Mouse (Mus musculus): ENCODE measurements around the gene D630023F18Rik. TPM values are rescaled to one million over a fixed set of nuclear protein-coding genes. Genes with fewer than 3 reads are reported as not detected.
A peak's percentile ranks its signal among the peaks of the same experiment; 100 is the strongest.

Gene D630023F18Rik
- 0.35 and 0.47 TPM in 2 replicates for polyA plus RNA-seq (2015; fragmentation: Nextera tagmentation; extraction: Ambion mirVana)

GRCm38 (mm10) chr1:65122574-65123372 is at the start of gene D630023F18Rik:
D630023F18Rik (minus strand) TSS chr1:65123214.
- Histone ChIP-seq H3K36me3 (no peaks in the 10 kb centered on the region), H3K9me3 (no peaks in the 10 kb centered on the region), H3K9ac (no peak within 1 kb of the TSS), H3K27me3 (no peaks in the 10 kb centered on the region), H3K4me1 (no peaks in the 10 kb centered on the region), H3K27ac (no peak within 1 kb of the TSS), H3K4me2 (peak within 1 kb of the TSS; percentile 30), H3K4me3 (no peak within 1 kb of the TSS)
- 16% methylated on average over 9 of the region's 9 CpGs for whole genome bisulfite sequencing
- no peak for ATAC-seq (ENCODE audit: insufficient number of reproducible peaks, low FRiP score, low TSS enrichment, low read depth)

GRCm38 (mm10) chr1:65171579-65171978 is 48.6 kb upstream of the D630023F18Rik start:
- Histone ChIP-seq H3K9ac (no peak overlapping the region), H3K4me1 (peaks cover 4% of the 10 kb centered on the region; the same call in 1 of the 2 replicates), H3K9me3 (no peaks in the 10 kb centered on the region), H3K36me3 (peaks cover 65% of the 10 kb centered on the region), H3K4me3 (no peak overlapping the region), H3K4me2 (no peak overlapping the region), H3K27me3 (no peaks in the 10 kb centered on the region), H3K27ac (no peak overlapping the region)
- 86% methylated on average over 4 of the region's 4 CpGs for WGBS
- ATAC-seq (ENCODE audit: insufficient number of reproducible peaks, low FRiP score, low TSS enrichment, low read depth), result no peak

GRCm38 (mm10) chr1:65169947-65170346 is 46.9 kb upstream of the D630023F18Rik start:
- Histone ChIP-seq H3K4me1 (no peaks in the 10 kb centered on the region), H3K36me3 (peaks cover 77% of the 10 kb centered on the region), H3K27me3 (no peaks in the 10 kb centered on the region), H3K9ac (no peak overlapping the region), H3K4me2 (no peak overlapping the region), H3K27ac (no peak overlapping the region), H3K4me3 (no peak overlapping the region), H3K9me3 (no peaks in the 10 kb centered on the region)
- WGBS, result 91% methylated on average over 5 of the region's 5 CpGs
- ATAC-seq (ENCODE audit: insufficient number of reproducible peaks, low FRiP score, low TSS enrichment, low read depth), result no peak

GRCm38 (mm10) chr1:65169536-65169935 is 46.5 kb upstream of the D630023F18Rik start:
- Histone ChIP-seq H3K9ac (no peak overlapping the region), H3K27me3 (no peaks in the 10 kb centered on the region), H3K27ac (no peak overlapping the region), H3K9me3 (no peaks in the 10 kb centered on the region), H3K36me3 (peaks cover 79% of the 10 kb centered on the region), H3K4me1 (no peaks in the 10 kb centered on the region), H3K4me2 (no peak overlapping the region), H3K4me3 (no peak overlapping the region)
- WGBS, result 94% methylated on average over 7 of the region's 7 CpGs
- no peak for ATAC-seq (ENCODE audit: insufficient number of reproducible peaks, low FRiP score, low TSS enrichment, low read depth)

- Histone ChIP-seq H3K36me3 (peaks cover 83% of the 10 kb centered on the region), H3K4me2 (no peak overlapping the region), H3K4me1 (no peaks in the 10 kb centered on the region), H3K27ac (no peak overlapping the region), H3K9ac (no peak overlapping the region), H3K27me3 (no peaks in the 10 kb centered on the region), H3K9me3 (no peaks in the 10 kb centered on the region), H3K4me3 (no peak overlapping the region)
- 54% methylated on average over 1 of the region's 1 CpGs for WGBS
- no peak for ATAC-seq (ENCODE audit: insufficient number of reproducible peaks, low FRiP score, low TSS enrichment, low read depth)
Measured at GRCm38 (mm10) chr1:65167496-65167895, 44.5 kb upstream of the D630023F18Rik start.

- Histone ChIP-seq H3K9me3 (no peaks in the 10 kb centered on the region), H3K4me3 (no peak overlapping the region), H3K36me3 (peaks cover 78% of the 10 kb centered on the region), H3K27me3 (no peaks in the 10 kb centered on the region), H3K4me2 (no peak overlapping the region), H3K27ac (no peak overlapping the region), H3K4me1 (no peaks in the 10 kb centered on the region), H3K9ac (no peak overlapping the region)
- no peak for ATAC-seq (ENCODE audit: insufficient number of reproducible peaks, low FRiP score, low TSS enrichment, low read depth)
- WGBS, result 100% methylated on average over 1 of the region's 1 CpGs
Measured at GRCm38 (mm10) chr1:65162210-65162609, 39.2 kb upstream of the D630023F18Rik start.

- no peaks in the 10 kb centered on the region for H3K4me1 ChIP-seq
- no peak overlapping the region for H3K27ac ChIP-seq
- no peak overlapping the region for H3K9ac ChIP-seq
- no peaks in the 10 kb centered on the region for H3K27me3 ChIP-seq
- H3K36me3 ChIP-seq, result peaks cover 32% of the 10 kb centered on the region
- H3K9me3 ChIP-seq, result no peaks in the 10 kb centered on the region
- ATAC-seq (ENCODE audit: insufficient number of reproducible peaks, low FRiP score, low TSS enrichment, low read depth), result no peak
- WGBS, result 93% methylated on average over 5 of the region's 5 CpGs
- no peak overlapping the region for H3K4me3 ChIP-seq
- H3K4me2 ChIP-seq, result no peak overlapping the region
Measured at GRCm38 (mm10) chr1:65156111-65156510, 33.1 kb upstream of the D630023F18Rik start.

GRCm38 (mm10) chr1:65154814-65155213 is 31.8 kb upstream of the D630023F18Rik start:
- Histone ChIP-seq H3K27me3 (no peaks in the 10 kb centered on the region), H3K27ac (no peak overlapping the region), H3K4me2 (no peak overlapping the region), H3K9me3 (no peaks in the 10 kb centered on the region), H3K4me3 (no peak overlapping the region), H3K4me1 (no peaks in the 10 kb centered on the region), H3K36me3 (peaks cover 20% of the 10 kb centered on the region), H3K9ac (no peak overlapping the region)
- no peak for ATAC-seq (ENCODE audit: insufficient number of reproducible peaks, low FRiP score, low TSS enrichment, low read depth)

- 72% methylated on average over 3 of the region's 3 CpGs for WGBS
- H3K27me3 ChIP-seq, result no peaks in the 10 kb centered on the region
- H3K27ac ChIP-seq, result no peak overlapping the region
- H3K4me3 ChIP-seq, result no peak overlapping the region
- no peaks in the 10 kb centered on the region for H3K36me3 ChIP-seq
- no peak overlapping the region for H3K9ac ChIP-seq
- H3K9me3 ChIP-seq, result no peaks in the 10 kb centered on the region
- H3K4me1 ChIP-seq, result no peaks in the 10 kb centered on the region
- H3K4me2 ChIP-seq, result no peak overlapping the region
- no peak for ATAC-seq (ENCODE audit: insufficient number of reproducible peaks, low FRiP score, low TSS enrichment, low read depth)
Measured at GRCm38 (mm10) chr1:65147971-65148370, 25.0 kb upstream of the D630023F18Rik start.

- H3K9me3 ChIP-seq, result no peaks in the 10 kb centered on the region
- H3K9ac ChIP-seq, result no peak overlapping the region
- no peak overlapping the region for H3K4me2 ChIP-seq
- no peaks in the 10 kb centered on the region for H3K27me3 ChIP-seq
- H3K36me3 ChIP-seq, result no peaks in the 10 kb centered on the region
- no peak for ATAC-seq (ENCODE audit: insufficient number of reproducible peaks, low FRiP score, low TSS enrichment, low read depth)
- H3K27ac ChIP-seq, result no peak overlapping the region
- H3K4me3 ChIP-seq, result no peak overlapping the region
- WGBS, result 93% methylated on average over 5 of the region's 5 CpGs
- H3K4me1 ChIP-seq, result no peaks in the 10 kb centered on the region
Measured at GRCm38 (mm10) chr1:65147326-65147725, 24.3 kb upstream of the D630023F18Rik start.

GRCm38 (mm10) chr1:65146601-65147000 is 23.6 kb upstream of the D630023F18Rik start:
- H3K4me3 ChIP-seq, result no peak overlapping the region
- no peaks in the 10 kb centered on the region for H3K27me3 ChIP-seq
- H3K4me2 ChIP-seq, result no peak overlapping the region
- no peaks in the 10 kb centered on the region for H3K4me1 ChIP-seq
- no peak overlapping the region for H3K27ac ChIP-seq
- no peak for ATAC-seq (ENCODE audit: insufficient number of reproducible peaks, low FRiP score, low TSS enrichment, low read depth)
- no peaks in the 10 kb centered on the region for H3K36me3 ChIP-seq
- no peak overlapping the region for H3K9ac ChIP-seq
- H3K9me3 ChIP-seq, result no peaks in the 10 kb centered on the region
- 37% methylated on average over 2 of the region's 2 CpGs for whole genome bisulfite sequencing

GRCm38 (mm10) chr1:65144783-65145182 is 21.8 kb upstream of the D630023F18Rik start:
- ATAC-seq (ENCODE audit: insufficient number of reproducible peaks, low FRiP score, low TSS enrichment, low read depth), result no peak
- no peak overlapping the region for H3K9ac ChIP-seq
- H3K27ac ChIP-seq, result no peak overlapping the region
- H3K4me2 ChIP-seq, result no peak overlapping the region
- H3K36me3 ChIP-seq, result no peaks in the 10 kb centered on the region
- 76% methylated on average over 2 of the region's 2 CpGs for WGBS
- no peaks in the 10 kb centered on the region for H3K9me3 ChIP-seq
- no peaks in the 10 kb centered on the region for H3K4me1 ChIP-seq
- H3K27me3 ChIP-seq, result no peaks in the 10 kb centered on the region
- no peak overlapping the region for H3K4me3 ChIP-seq
